Mouse (Mus musculus) embryonic facial prominence, embryonic 12.5 days (tissue): Measurements from ENCODE around the gene Fcrlb. TPM values are rescaled to one million over a fixed set of nuclear protein-coding genes. Genes with fewer than 3 reads are reported as not detected.

Source experiments
- ATAC-seq: fragments of 200-750 bp; cut with Nextera tagmentation; 2 replicates; pipeline ENCODE4 v1.8.0; 2017; ENCODE audit not compliant: insufficient number of reproducible peaks, insufficient read depth, low FRiP score, low TSS enrichment
- H3K27ac ChIP-seq: fragments of 300-500 bp; sonication (generic); 2 replicates; pipeline ENCODE4 v1.5.1; 2016; ENCODE audit warnings: mild to moderate bottlenecking
- H3K27me3 ChIP-seq: fragments of 300-500 bp; sonication (generic); 2 replicates; pipeline ENCODE4 v1.6.1; 2016; ENCODE audit warnings: mild to moderate bottlenecking, moderate library complexity
- H3K36me3 ChIP-seq: fragments of 300-500 bp; sonication (generic); 2 replicates; pipeline ENCODE4 v1.6.1; 2016; ENCODE audit warnings: mild to moderate bottlenecking
- H3K4me1 ChIP-seq: fragments of 300-500 bp; sonication (generic); 2 replicates; pipeline ENCODE4 v1.6.1; 2016
- H3K4me2 ChIP-seq: fragments of 300-500 bp; sonication (generic); replicated peaks from 2 replicates; pipeline ENCODE4 v1.6.1; 2016; ENCODE audit warnings: mild to moderate bottlenecking, moderate library complexity
- H3K4me3 ChIP-seq: fragments of 300-500 bp; sonication (generic); 2 replicates; pipeline ENCODE4 v1.5.1; 2016; ENCODE audit warnings: mild to moderate bottlenecking
- H3K9ac ChIP-seq: fragments of 300-500 bp; sonication (generic); 2 replicates; pipeline ENCODE4 v1.6.1; 2016; ENCODE audit warnings: mild to moderate bottlenecking, moderate library complexity
- H3K9me3 ChIP-seq: fragments of 300-500 bp; sonication (generic); 2 replicates; pipeline ENCODE4 v1.6.1; 2016; ENCODE audit warnings: mild to moderate bottlenecking, moderate library complexity
- WGBS: fragments of 180-500 bp; shearing (Covaris S2); methylation state at CpG from one replicate; pipeline ENCODE4 v1.1.7; 2016; 5-methylcytosine and 5-hydroxymethylcytosine counted together
- polyA plus RNA-seq: library from polyadenylated mRNA; unstranded; fragments of >200 nt; fragmentation: Nextera tagmentation; extraction: Ambion mirVana; gene quantifications from 2 replicates; pipeline ENCODE4 v1.2.1, GENCODE M21; 2016

Fcrlb gene
- polyA plus RNA-seq, 1 experiment from 2014 or later, result not detected

DNA sequence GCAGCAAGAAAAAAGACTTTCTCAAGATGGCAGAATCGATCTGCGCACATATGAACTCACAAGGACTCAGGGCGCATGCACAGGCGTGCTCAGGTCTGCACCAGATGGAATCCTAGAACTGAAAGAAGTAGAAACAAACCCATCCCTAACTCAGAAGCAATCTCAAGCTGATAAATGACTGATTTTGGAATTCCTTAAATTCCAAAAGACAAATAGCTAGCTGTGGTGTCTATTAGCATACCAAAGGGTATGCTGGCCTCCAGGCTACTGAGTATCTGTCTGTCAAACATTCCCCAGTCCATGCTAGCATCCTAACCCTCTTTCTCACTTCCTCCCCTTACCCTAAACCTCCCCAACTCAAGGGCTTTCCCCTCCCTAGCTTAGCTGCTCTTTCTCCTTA, 23.4 kb downstream of the Fcrlb start:
- no peaks in the 10 kb centered on the region for H3K9me3 ChIP-seq
- no peak overlapping the region for H3K9ac ChIP-seq
- H3K27ac ChIP-seq, result no peak overlapping the region
- H3K36me3 ChIP-seq, result no peaks in the 10 kb centered on the region
- H3K4me2 ChIP-seq, result no peak overlapping the region
- no peak overlapping the region for H3K4me3 ChIP-seq
- H3K4me1 ChIP-seq, result peaks cover 2% of the 10 kb centered on the region
- ATAC-seq, result no peak
- WGBS, result 73% methylated on average over 4 of the region's 4 CpGs
- no peaks in the 10 kb centered on the region for H3K27me3 ChIP-seq

DNA sequence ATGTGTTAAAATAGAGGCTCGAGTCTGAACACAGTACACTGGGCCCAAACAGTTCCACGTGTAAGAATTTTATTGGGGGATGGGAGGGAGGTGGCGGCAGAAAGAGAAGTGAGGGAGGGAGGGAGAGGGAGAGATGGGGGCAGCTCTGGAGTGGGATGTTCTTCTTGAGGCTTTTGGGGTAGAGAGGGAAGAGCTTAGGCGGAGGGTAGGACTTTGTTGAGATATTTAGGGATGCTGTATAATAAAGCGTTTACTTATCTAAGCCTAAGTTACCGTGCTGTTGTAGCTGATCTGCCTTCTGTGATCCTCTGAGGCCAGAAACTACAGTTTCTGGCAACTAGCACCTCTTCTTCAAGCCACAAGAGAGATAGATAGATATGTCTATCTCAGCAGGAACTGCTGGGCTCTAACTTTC, 26.7 kb downstream of the Fcrlb start:
- no peak for ATAC-seq
- no peaks in the 10 kb centered on the region for H3K9me3 ChIP-seq
- no peak overlapping the region for H3K27ac ChIP-seq
- H3K9ac ChIP-seq, result no peak overlapping the region
- H3K27me3 ChIP-seq, result no peaks in the 10 kb centered on the region
- no peak overlapping the region for H3K4me2 ChIP-seq
- peaks cover 8% of the 10 kb centered on the region for H3K4me1 ChIP-seq
- 50% methylated on average over 6 of the region's 6 CpGs for WGBS
- H3K4me3 ChIP-seq, result no peak overlapping the region
- H3K36me3 ChIP-seq, result peaks cover 8% of the 10 kb centered on the region

DNA sequence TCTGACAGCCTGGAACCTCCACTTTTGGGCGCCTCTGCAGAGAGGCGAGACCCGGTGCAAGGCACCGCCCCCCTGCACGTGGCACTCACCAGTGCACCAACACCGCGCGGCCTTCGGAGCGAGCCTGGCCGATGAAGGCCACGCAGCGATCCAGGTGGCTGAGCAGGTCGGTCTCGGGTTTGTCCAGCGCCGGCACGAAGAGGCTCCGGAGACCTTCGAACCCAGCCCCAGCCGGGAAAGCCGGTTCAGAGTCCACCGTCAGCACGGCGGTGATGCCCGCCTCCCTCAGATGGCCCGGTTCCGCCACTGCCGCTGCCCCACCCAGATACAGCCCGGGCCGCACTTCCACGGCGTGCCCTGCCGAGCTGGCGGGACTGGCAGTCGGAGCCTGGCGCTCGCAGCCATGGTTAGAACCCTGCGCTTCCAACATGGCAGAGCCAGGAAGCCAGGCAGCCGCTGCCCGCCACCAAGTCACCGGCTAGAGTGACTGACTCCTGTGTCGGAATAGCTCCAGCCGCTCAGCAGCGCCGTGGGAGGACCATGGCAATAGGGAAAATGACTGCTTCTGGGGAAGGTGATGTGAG, 27.7 kb downstream of the Fcrlb start, which contains the start of the genes Gm26620 and Dusp12:
Gene Gm26620 (plus strand): TSS at position 88 of the 584 bp plus-strand sequence.
Gene Dusp12 (minus strand): TSS at position 563 of the 584 bp plus-strand sequence.
- peak within 1 kb of the TSS; percentile 83 for H3K27ac ChIP-seq
- WGBS, result under 1% methylated on average over 46 of the region's 46 CpGs
- ATAC-seq, result peak; percentile 84

DNA sequence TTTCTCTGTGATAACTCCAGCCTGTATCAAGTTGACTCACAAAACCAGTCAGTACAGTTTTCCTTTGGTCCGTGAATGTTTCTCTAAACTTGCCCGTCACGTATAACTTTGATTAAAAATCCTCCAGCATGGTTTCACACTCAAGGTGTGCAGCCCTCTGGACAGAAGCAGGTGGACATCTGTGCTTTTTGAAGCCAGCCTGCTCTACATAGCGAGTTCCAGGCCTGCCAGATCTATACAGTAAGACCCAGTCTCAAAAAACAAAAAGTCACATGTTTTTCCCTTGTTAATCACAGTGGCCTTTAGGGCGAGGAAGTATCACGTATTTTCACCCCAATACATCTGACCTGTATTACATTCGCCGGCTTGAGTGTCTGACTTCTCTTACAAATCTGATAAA, 28.4 kb downstream of the Fcrlb start:
- H3K27ac ChIP-seq, result no peak overlapping the region
- H3K9me3 ChIP-seq, result no peaks in the 10 kb centered on the region

More for the DNA sequence above, 27.7 kb downstream of the Fcrlb start, which contains the start of the genes Gm26620 and Dusp12:
- H3K4me2 ChIP-seq, result peak within 1 kb of the TSS; percentile 60
- peaks cover 17% of the 10 kb centered on the region for H3K36me3 ChIP-seq
- peak within 1 kb of the TSS; percentile 87 for H3K9ac ChIP-seq
- H3K27me3 ChIP-seq, result no peaks in the 10 kb centered on the region
- peak within 1 kb of the TSS; percentile 89 for H3K4me3 ChIP-seq
- peaks cover 8% of the 10 kb centered on the region for H3K4me1 ChIP-seq
- H3K9me3 ChIP-seq, result no peaks in the 10 kb centered on the region

DNA sequence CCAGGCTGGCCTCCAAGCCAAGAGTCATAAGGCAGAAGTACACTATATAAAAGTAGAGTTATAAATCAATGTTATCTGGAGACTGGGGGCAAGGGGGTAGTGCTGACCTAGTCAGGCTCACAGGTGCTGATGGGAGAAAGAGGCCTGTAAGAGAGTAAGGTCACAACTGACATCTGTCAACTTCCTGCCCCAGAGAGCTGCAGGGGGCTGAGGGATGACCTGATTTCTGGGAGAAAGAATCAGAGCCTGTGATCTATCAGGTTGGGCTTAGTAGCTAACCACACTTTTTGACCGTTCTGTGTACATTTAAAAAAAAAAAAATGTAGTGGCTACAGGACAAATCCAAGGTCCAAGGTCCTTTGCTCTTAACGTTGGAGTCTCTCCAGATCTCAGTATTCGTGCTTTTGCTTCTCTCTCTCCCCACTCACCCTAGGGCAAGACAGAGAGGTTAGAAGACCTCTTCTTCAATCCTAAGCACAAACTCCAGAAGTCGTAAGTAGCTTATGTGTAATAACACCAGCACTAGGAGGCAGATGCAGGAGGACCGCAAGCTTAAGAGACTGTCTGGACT, 29.7 kb downstream of the Fcrlb start:
- no peak overlapping the region for H3K27ac ChIP-seq
- no peak for ATAC-seq
- WGBS, result 90% methylated on average over 5 of the region's 5 CpGs
- H3K4me3 ChIP-seq, result no peak overlapping the region
- H3K4me2 ChIP-seq, result no peak overlapping the region
- H3K4me1 ChIP-seq, result peaks cover 8% of the 10 kb centered on the region
- H3K36me3 ChIP-seq, result peaks cover 26% of the 10 kb centered on the region
- H3K9me3 ChIP-seq, result no peaks in the 10 kb centered on the region
- H3K27me3 ChIP-seq, result no peaks in the 10 kb centered on the region
- H3K9ac ChIP-seq, result no peak overlapping the region

More for the DNA sequence above, 28.4 kb downstream of the Fcrlb start:
- Histone ChIP-seq H3K9ac (peak overlapping the region; percentile 87), H3K4me1 (peaks cover 8% of the 10 kb centered on the region), H3K36me3 (peaks cover 21% of the 10 kb centered on the region), H3K4me2 (peak overlapping the region; percentile 60), H3K4me3 (peak overlapping the region; percentile 89), H3K27me3 (no peaks in the 10 kb centered on the region)
- 23% methylated on average over 8 of the region's 8 CpGs for WGBS
- no peak for ATAC-seq

DNA sequence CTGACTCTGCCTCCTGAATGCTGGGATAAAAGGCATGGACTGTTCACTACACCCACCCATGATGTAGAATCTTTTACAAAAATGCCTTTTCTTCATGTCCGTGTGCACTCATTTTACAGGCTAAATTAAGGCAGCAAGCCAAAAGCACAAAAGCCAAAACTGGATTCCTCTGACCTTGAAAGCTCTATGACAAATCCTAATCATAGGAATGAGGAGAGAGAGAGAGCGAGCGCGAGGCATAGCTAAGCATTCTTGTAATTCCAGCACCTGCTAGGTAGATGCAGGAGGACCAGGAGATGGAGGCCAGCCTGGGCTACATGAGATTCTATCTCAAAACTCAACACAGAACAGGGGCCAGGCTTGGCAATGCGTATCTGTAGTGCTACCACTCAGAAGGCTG, 35.8 kb downstream of the Fcrlb start:
- Histone ChIP-seq H3K4me3 (no peak overlapping the region), H3K4me1 (no peaks in the 10 kb centered on the region), H3K4me2 (no peak overlapping the region), H3K36me3 (peaks cover 56% of the 10 kb centered on the region), H3K27me3 (no peaks in the 10 kb centered on the region), H3K9ac (no peak overlapping the region), H3K27ac (no peak overlapping the region), H3K9me3 (no peaks in the 10 kb centered on the region)
- ATAC-seq, result no peak
- WGBS, result 96% methylated on average over 5 of the region's 5 CpGs

DNA sequence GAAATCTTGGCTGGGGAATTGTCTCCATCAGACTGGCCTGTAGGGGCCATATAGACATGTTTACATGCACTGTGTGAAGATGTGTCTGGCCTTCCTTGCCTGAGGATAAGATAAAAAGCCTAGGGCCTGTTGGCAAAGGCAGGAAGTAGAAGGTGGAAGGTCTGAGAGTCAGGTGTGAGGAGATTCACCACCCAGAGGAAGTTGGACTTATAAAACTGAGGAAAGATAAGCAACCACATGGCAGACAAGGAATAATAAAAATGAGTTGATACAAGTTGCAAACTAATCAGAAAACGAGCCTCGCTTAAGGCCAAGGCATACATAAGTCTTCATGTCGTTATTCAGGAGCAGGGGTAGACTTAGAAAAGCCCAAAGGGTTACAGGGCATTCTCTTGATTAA, 37.1 kb downstream of the Fcrlb start:
- WGBS, result 88% methylated on average over 3 of the region's 3 CpGs
- Histone ChIP-seq H3K9me3 (no peaks in the 10 kb centered on the region), H3K27me3 (no peaks in the 10 kb centered on the region), H3K9ac (no peak overlapping the region), H3K4me3 (no peak overlapping the region), H3K27ac (no peak overlapping the region), H3K4me1 (no peaks in the 10 kb centered on the region), H3K4me2 (no peak overlapping the region), H3K36me3 (peaks cover 49% of the 10 kb centered on the region)
- no peak for ATAC-seq

DNA sequence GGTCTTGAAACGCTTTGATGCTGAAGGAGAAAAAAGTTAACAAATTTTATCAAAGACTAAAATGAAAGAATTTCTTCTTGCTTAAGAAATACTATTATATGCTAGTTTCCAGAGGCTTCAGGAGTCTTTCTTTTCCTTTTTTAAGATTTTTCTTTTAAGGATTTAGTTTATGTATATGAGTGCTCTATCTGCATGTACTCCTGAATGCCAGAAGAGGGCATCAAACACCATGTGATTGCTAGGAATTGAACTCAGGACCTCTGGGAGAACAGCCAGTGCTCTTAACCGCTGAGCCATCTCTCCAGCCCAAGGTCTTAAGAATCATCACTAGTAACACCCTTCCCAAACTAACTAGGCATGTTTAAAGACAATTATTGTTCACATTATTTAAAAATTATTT, 40.8 kb downstream of the Fcrlb start:
- no peak for ATAC-seq
- H3K9ac ChIP-seq, result no peak overlapping the region
- peaks cover 32% of the 10 kb centered on the region for H3K36me3 ChIP-seq
- H3K4me3 ChIP-seq, result no peak overlapping the region
- no peaks in the 10 kb centered on the region for H3K27me3 ChIP-seq
- peaks cover 2% of the 10 kb centered on the region; the same call in 1 of the 2 replicates for H3K4me1 ChIP-seq
- H3K9me3 ChIP-seq, result no peaks in the 10 kb centered on the region
- WGBS, result 90% methylated on average over 2 of the region's 2 CpGs
- H3K4me2 ChIP-seq, result no peak overlapping the region
- no peak overlapping the region for H3K27ac ChIP-seq

DNA sequence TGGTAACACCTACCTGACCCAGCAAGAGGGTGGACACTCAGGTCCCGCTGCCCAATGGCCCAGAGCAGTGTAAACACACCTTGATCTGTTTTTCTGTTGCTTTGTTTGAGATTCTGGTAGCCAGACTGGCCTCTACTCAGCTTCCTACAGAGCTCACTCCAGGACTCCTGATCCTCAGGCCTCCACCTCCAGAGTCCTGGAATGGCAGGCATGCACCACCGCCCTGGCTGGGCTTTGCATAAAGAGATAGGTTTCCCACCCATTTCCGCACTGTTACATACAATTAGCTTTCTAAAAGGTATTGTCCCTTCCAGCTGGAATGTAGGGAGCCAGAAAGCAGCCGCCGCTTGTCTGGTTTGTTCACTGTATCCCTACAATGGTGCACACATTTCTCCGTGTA, 41.3 kb downstream of the Fcrlb start:
- Histone ChIP-seq H3K9ac (no peak overlapping the region), H3K27ac (no peak overlapping the region), H3K4me3 (no peak overlapping the region), H3K36me3 (peaks cover 26% of the 10 kb centered on the region), H3K4me2 (no peak overlapping the region), H3K27me3 (no peaks in the 10 kb centered on the region), H3K9me3 (no peaks in the 10 kb centered on the region), H3K4me1 (peaks cover 6% of the 10 kb centered on the region; the same call in 1 of the 2 replicates)
- 87% methylated on average over 6 of the region's 6 CpGs for WGBS
- no peak for ATAC-seq

DNA sequence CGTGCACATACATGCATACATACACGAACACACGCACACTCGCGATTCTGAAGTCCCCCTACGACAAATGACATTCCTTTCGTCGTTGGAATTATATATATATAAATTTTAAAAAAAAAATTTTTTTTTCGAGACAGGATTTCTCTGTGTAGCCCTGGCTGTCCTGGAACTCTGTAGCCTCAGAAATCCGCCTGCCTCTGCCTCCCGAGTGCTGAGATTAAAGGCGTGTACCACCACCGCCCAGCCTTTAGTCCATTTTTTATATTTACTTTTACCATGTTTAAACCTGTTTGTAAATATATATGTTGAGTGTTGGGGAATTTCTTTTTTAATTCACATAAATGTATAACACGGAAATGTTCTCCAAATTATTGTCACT, 43.8 kb downstream of the Fcrlb start:
- Histone ChIP-seq H3K9ac (peak overlapping the region; percentile 47), H3K27ac (no peak overlapping the region), H3K36me3 (peaks cover 14% of the 10 kb centered on the region), H3K9me3 (no peaks in the 10 kb centered on the region), H3K4me1 (peaks cover 6% of the 10 kb centered on the region; the same call in 1 of the 2 replicates), H3K4me2 (peak overlapping the region; percentile 84), H3K27me3 (no peaks in the 10 kb centered on the region), H3K4me3 (peak overlapping the region; percentile 93)
- no peak for ATAC-seq
- 16% methylated on average over 14 of the region's 14 CpGs for WGBS

DNA sequence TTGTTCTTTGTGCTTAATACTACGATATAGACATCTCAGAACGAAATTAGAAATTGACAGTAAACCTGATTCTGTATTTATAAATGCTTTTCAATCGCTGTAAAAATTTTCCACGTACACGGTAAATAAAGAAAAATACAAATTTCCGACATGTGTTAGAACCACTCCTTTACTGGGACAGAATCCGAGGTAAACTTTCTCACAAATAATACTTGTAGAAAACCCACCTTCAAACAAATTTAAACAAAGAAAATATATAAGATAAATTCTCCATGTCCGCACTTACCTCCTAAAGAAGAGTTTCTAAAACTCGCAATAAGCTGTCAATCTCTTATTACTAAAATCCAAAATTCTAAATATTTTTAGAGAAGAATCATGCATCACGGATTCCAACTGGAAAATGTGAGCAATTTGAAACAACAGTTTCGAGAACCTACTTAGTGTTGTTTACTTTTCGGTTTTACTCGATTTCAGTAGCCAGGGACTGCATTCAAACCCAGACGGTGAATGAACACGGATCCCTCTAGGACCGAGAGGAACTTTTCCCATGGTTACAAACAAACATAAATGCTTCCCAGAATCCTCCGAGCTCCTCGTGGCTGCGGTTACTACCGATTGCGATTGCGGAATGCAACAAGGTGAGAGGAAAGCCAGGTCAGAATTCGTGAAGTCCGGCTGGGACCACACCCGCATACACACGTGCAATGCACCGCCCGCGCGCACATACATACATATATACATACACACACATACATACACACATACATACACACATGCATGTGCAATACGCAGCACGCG, 44.4 kb downstream of the Fcrlb start:
- peak overlapping the region; percentile 75 for H3K9ac ChIP-seq
- H3K27ac ChIP-seq, result no peak overlapping the region
- ATAC-seq, result peak; percentile 76
- WGBS, result under 1% methylated on average over 33 of the region's 33 CpGs
- no peaks in the 10 kb centered on the region for H3K27me3 ChIP-seq
- no peaks in the 10 kb centered on the region for H3K9me3 ChIP-seq
- peak overlapping the region; percentile 93 for H3K4me3 ChIP-seq
- H3K4me1 ChIP-seq, result peaks cover 6% of the 10 kb centered on the region; the same call in 1 of the 2 replicates
- peaks cover 14% of the 10 kb centered on the region for H3K36me3 ChIP-seq
- peak overlapping the region; percentile 84 for H3K4me2 ChIP-seq
